Mouse (Mus musculus): ENCODE results near the gene Atrx.

GRCm38 (mm10) chrX:105953999-105954398 lies 24.8 kb upstream of the Atrx start:
- TF ChIP-seq CTCF (IDR thresholded peaks at IDR 0.05; ENCODE audit: control insufficient read depth, insufficient read depth, insufficient read length): no peak
- TF ChIP-seq MYOG (IDR thresholded peaks at IDR 0.05; ENCODE audit: control insufficient read depth, extremely low read depth, insufficient read length): no peak
- TF ChIP-seq MYOD1 (IDR thresholded peaks at IDR 0.05; ENCODE audit: control insufficient read depth, insufficient read length, low read depth): no peak

All from C2C12 (cell line).